Mouse (Mus musculus): ENCODE measurements around the gene Ulk4. TPM values are rescaled to one million over a fixed set of nuclear protein-coding genes. Genes with fewer than 3 reads are reported as not detected.

Gene Ulk4
- polyA plus RNA-seq, 1 experiment = 1.1 TPM

GRCm38 (mm10) chr9:120961969-120962700 lies 314.9 kb downstream of the Ulk4 start:
- TF ChIP-seq USF1 (IDR thresholded peaks at IDR 0.05; ENCODE audit: low read depth) (no peak), CTCF (IDR thresholded peaks at IDR 0.05; ENCODE audit: control insufficient read depth, insufficient read depth, insufficient read length) (no peak), MYOG (IDR thresholded peaks at IDR 0.05; ENCODE audit: control insufficient read depth, extremely low read depth, insufficient read length) (no peak), CEBPB (IDR thresholded peaks at IDR 0.05; ENCODE audit: low read depth) (no peak), MYOD1 (IDR thresholded peaks at IDR 0.05; ENCODE audit: control insufficient read depth, insufficient read length, low read depth) (no peak), MAX (IDR thresholded peaks at IDR 0.05) (no peak), FOSL1 (IDR thresholded peaks at IDR 0.05; ENCODE audit: insufficient read depth, low read length, poor library complexity, severe bottlenecking) (no peak)
- Histone ChIP-seq H3K79me3 (ENCODE audit: low read depth) (peaks cover 23% of the 10 kb centered on the region), H3K4me3 (ENCODE audit: insufficient read depth, poor library complexity, severe bottlenecking) (no peak overlapping the region), H3ac (ENCODE audit: control insufficient read depth, insufficient read length, low read depth) (no peak overlapping the region), H3K36me3 (ENCODE audit: control insufficient read depth, insufficient read depth) (peaks cover 90% of the 10 kb centered on the region), H3K79me2 (ENCODE audit: control insufficient read depth, insufficient read depth) (peaks cover 82% of the 10 kb centered on the region), H3K27me3 (ENCODE audit: control insufficient read depth, insufficient read depth, insufficient read length) (no peaks in the 10 kb centered on the region)

- TF ChIP-seq FOSL1 (IDR thresholded peaks at IDR 0.05; ENCODE audit: insufficient read depth, low read length, poor library complexity, severe bottlenecking) = no peak
- TF ChIP-seq CTCF (IDR thresholded peaks at IDR 0.05; ENCODE audit: control insufficient read depth, insufficient read depth, insufficient read length) = no peak
- no peak for TF ChIP-seq MYOD1 (IDR thresholded peaks at IDR 0.05; ENCODE audit: control insufficient read depth, insufficient read length, low read depth)
- no peak for TF ChIP-seq CEBPB (IDR thresholded peaks at IDR 0.05; ENCODE audit: low read depth)
- no peak for TF ChIP-seq USF1 (IDR thresholded peaks at IDR 0.05; ENCODE audit: low read depth)
- TF ChIP-seq MYOG (IDR thresholded peaks at IDR 0.05; ENCODE audit: control insufficient read depth, extremely low read depth, insufficient read length) = no peak
- TF ChIP-seq MAX (IDR thresholded peaks at IDR 0.05) = no peak
- Histone ChIP-seq H3K4me3 (ENCODE audit: insufficient read depth, poor library complexity, severe bottlenecking) (no peak overlapping the region), H3K27me3 (ENCODE audit: control insufficient read depth, insufficient read depth, insufficient read length) (no peaks in the 10 kb centered on the region), H3ac (ENCODE audit: control insufficient read depth, insufficient read length, low read depth) (no peak overlapping the region), H3K79me3 (ENCODE audit: low read depth) (peaks cover 23% of the 10 kb centered on the region), H3K79me2 (ENCODE audit: control insufficient read depth, insufficient read depth) (peaks cover 81% of the 10 kb centered on the region), H3K36me3 (ENCODE audit: control insufficient read depth, insufficient read depth) (peaks cover 94% of the 10 kb centered on the region)
Measured at GRCm38 (mm10) chr9:120961466-120961865, 315.5 kb downstream of the Ulk4 start.

DNA sequence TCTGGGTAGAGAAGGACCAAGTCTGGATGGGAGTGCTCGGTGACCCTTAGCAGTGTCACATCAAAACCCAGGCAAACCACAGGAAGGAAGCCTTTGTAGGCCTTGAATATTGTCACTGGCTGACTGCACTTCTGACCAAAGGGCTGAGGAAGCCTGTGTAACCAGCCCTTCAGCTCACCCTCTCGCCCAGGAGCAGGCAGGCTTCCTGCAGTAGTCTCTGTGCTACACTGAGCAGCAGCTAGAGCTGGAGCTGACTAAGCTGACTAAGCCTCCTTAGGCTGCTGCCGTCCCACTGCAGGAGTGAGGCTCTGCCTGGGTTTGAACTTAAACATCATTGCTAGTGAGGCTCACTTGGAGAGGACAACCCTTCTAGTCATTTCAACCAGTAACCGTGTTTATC lies 316.4 kb downstream of the Ulk4 start:
- H3K4me3 ChIP-seq (ENCODE audit: insufficient read depth, poor library complexity, severe bottlenecking) = no peak overlapping the region
- no peak overlapping the region for H3ac ChIP-seq (ENCODE audit: control insufficient read depth, insufficient read length, low read depth)
- no peak for TF ChIP-seq CTCF (IDR thresholded peaks at IDR 0.05; ENCODE audit: control insufficient read depth, insufficient read depth, insufficient read length)
- TF ChIP-seq CEBPB (IDR thresholded peaks at IDR 0.05; ENCODE audit: low read depth) = no peak
- no peak for TF ChIP-seq MYOG (IDR thresholded peaks at IDR 0.05; ENCODE audit: control insufficient read depth, extremely low read depth, insufficient read length)
- no peak for TF ChIP-seq MAX (IDR thresholded peaks at IDR 0.05)
- no peak for TF ChIP-seq USF1 (IDR thresholded peaks at IDR 0.05; ENCODE audit: low read depth)
- no peak for TF ChIP-seq MYOD1 (IDR thresholded peaks at IDR 0.05; ENCODE audit: control insufficient read depth, insufficient read length, low read depth)
- TF ChIP-seq FOSL1 (IDR thresholded peaks at IDR 0.05; ENCODE audit: insufficient read depth, low read length, poor library complexity, severe bottlenecking) = no peak
- peaks cover 95% of the 10 kb centered on the region for H3K36me3 ChIP-seq (ENCODE audit: control insufficient read depth, insufficient read depth)
- peaks cover 72% of the 10 kb centered on the region for H3K79me2 ChIP-seq (ENCODE audit: control insufficient read depth, insufficient read depth)
- H3K79me3 ChIP-seq (ENCODE audit: low read depth) = peaks cover 23% of the 10 kb centered on the region
- no peaks in the 10 kb centered on the region for H3K27me3 ChIP-seq (ENCODE audit: control insufficient read depth, insufficient read depth, insufficient read length)

DNA sequence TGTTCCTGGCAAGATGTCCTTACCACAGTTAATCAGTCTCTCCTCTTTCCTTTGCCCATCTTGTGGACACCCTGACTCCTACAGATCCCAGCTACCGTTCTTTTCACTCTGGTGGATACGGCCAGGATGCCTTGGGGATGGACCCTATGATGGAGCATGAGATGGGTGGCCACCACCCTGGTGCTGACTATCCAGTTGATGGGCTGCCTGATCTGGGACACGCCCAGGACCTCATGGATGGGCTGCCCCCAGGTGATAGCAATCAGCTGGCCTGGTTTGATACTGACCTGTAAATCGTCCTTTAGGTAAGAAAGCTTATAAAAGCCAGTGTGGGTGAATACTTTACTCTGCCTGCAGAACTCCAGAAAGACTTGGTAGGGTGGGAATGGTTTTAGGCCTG lies 317.8 kb downstream of the Ulk4 start:
- peaks cover 59% of the 10 kb centered on the region for H3K79me2 ChIP-seq (ENCODE audit: control insufficient read depth, insufficient read depth)
- TF ChIP-seq MYOG (IDR thresholded peaks at IDR 0.05; ENCODE audit: control insufficient read depth, extremely low read depth, insufficient read length) (no peak), USF1 (IDR thresholded peaks at IDR 0.05; ENCODE audit: low read depth) (no peak), CEBPB (IDR thresholded peaks at IDR 0.05; ENCODE audit: low read depth) (no peak), CTCF (IDR thresholded peaks at IDR 0.05; ENCODE audit: control insufficient read depth, insufficient read depth, insufficient read length) (no peak), MAX (IDR thresholded peaks at IDR 0.05) (no peak), FOSL1 (IDR thresholded peaks at IDR 0.05; ENCODE audit: insufficient read depth, low read length, poor library complexity, severe bottlenecking) (no peak)
- H3K36me3 ChIP-seq (ENCODE audit: control insufficient read depth, insufficient read depth) = peaks cover 96% of the 10 kb centered on the region
- H3K79me3 ChIP-seq (ENCODE audit: low read depth) = peaks cover 23% of the 10 kb centered on the region
- no peaks in the 10 kb centered on the region for H3K27me3 ChIP-seq (ENCODE audit: control insufficient read depth, insufficient read depth, insufficient read length)
- H3K4me3 ChIP-seq (ENCODE audit: insufficient read depth, poor library complexity, severe bottlenecking) = no peak overlapping the region
- no peak overlapping the region for H3ac ChIP-seq (ENCODE audit: control insufficient read depth, insufficient read length, low read depth)

GRCm38 (mm10) chr9:120958560-120958959 lies 318.4 kb downstream of the Ulk4 start:
- H3K36me3 ChIP-seq (ENCODE audit: control insufficient read depth, insufficient read depth) = peaks cover 96% of the 10 kb centered on the region
- H3K79me3 ChIP-seq (ENCODE audit: low read depth) = peaks cover 25% of the 10 kb centered on the region
- no peak overlapping the region for H3K4me3 ChIP-seq (ENCODE audit: insufficient read depth, poor library complexity, severe bottlenecking)
- peaks cover 57% of the 10 kb centered on the region for H3K79me2 ChIP-seq (ENCODE audit: control insufficient read depth, insufficient read depth)
- H3ac ChIP-seq (ENCODE audit: control insufficient read depth, insufficient read length, low read depth) = no peak overlapping the region
- no peak for TF ChIP-seq USF1 (IDR thresholded peaks at IDR 0.05; ENCODE audit: low read depth)
- no peak for TF ChIP-seq CEBPB (IDR thresholded peaks at IDR 0.05; ENCODE audit: low read depth)
- no peak for TF ChIP-seq MYOG (IDR thresholded peaks at IDR 0.05; ENCODE audit: control insufficient read depth, extremely low read depth, insufficient read length)
- no peak for TF ChIP-seq MAX (IDR thresholded peaks at IDR 0.05)
- TF ChIP-seq FOSL1 (IDR thresholded peaks at IDR 0.05; ENCODE audit: insufficient read depth, low read length, poor library complexity, severe bottlenecking) = no peak
- no peak for TF ChIP-seq CTCF (IDR thresholded peaks at IDR 0.05; ENCODE audit: control insufficient read depth, insufficient read depth, insufficient read length)
- no peak for TF ChIP-seq MYOD1 (IDR thresholded peaks at IDR 0.05; ENCODE audit: control insufficient read depth, insufficient read length, low read depth)
- no peaks in the 10 kb centered on the region for H3K27me3 ChIP-seq (ENCODE audit: control insufficient read depth, insufficient read depth, insufficient read length)

Data from C2C12 (cell line).